Mouse (Mus musculus) ES-E14 (cell line): Measurements from ENCODE around the gene Mdfi.

Experiments used
- HCFC1 ChIP-seq: IDR thresholded peaks from 2 replicates; pipeline ENCODE4 v1.6.1; 2012; ENCODE audit warnings: low read length, inconsistent platforms, borderline replicate concordance; ENCODE audit not compliant: insufficient read depth
- MAFK ChIP-seq: IDR thresholded peaks from 2 replicates; pipeline ENCODE4 v1.6.1; 2014; ENCODE audit warnings: mild to moderate bottlenecking, low read depth, low read length, inconsistent platforms; ENCODE audit not compliant: insufficient read depth
- ZNF384 ChIP-seq: IDR thresholded peaks from 2 replicates; pipeline ENCODE4 v1.6.1; 2012; ENCODE audit warnings: low read depth, low read length, inconsistent platforms

DNA sequence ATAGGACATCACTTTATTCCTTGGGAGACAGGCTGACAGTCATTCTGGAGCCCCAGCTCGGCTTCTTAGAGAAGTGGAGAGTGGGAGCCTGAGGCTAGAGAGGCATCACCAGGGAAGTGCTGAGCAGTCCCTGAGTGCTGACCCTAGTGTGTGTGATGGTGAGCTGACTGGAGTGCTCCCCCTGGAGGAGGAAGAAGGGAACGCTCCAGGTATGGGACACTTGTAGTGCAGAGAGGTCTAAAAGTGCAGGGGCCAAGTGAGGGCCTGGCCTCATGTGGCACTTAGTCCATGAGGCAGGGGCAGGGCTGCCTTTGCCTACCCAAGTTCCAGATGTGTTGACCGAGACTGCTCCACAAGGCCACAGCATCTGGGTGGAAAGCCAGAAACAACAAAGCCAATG lies 39.0 kb downstream of the Mdfi start:
- no peak for TF ChIP-seq HCFC1
- no peak for TF ChIP-seq MAFK
- TF ChIP-seq ZNF384 = no peak
